Mouse (Mus musculus) spleen, postnatal 10 days (tissue): Measurements from ENCODE around the gene Colgalt1.

ENCODE experiments used
- DNase-seq, 2 experiments: peaks; one replicate each; pipeline ENCODE4 v3.0.0; 2021 to 2022; ENCODE audit warnings: low spot score in 2 of 2

Colgalt1 gene

GRCm38 (mm10) chr8:71628396-71629095, 17.7 kb downstream of the Colgalt1 start:
- no peak for DNase-seq

GRCm38 (mm10) chr8:71629096-71629697, 18.4 kb downstream of the Colgalt1 start:
- DNase-seq: peak; percentile 86 to 92

- peak; percentile 29 to 61 for DNase-seq
These were observed 19.0 kb downstream of the Colgalt1 start for GRCm38 (mm10) chr8:71629781-71630212.

GRCm38 (mm10) chr8:71630761-71631160, 20.0 kb downstream of the Colgalt1 start:
- no peak for DNase-seq

- no peak for DNase-seq
These were observed 21.1 kb downstream of the Colgalt1 start for GRCm38 (mm10) chr8:71631897-71632296.

- peak; percentile 57 to 82 for DNase-seq
These were observed 22.4 kb downstream of the Colgalt1 start for GRCm38 (mm10) chr8:71633164-71633563.

GRCm38 (mm10) chr8:71633981-71634667, 23.3 kb downstream of the Colgalt1 start:
- DNase-seq: peak; percentile 33 to 74

GRCm38 (mm10) chr8:71637149-71638095, 26.6 kb downstream of the Colgalt1 start:
- DNase-seq: no peak

GRCm38 (mm10) chr8:71638321-71638720, 27.5 kb downstream of the Colgalt1 start:
- DNase-seq: no peak

GRCm38 (mm10) chr8:71639318-71639717, 28.5 kb downstream of the Colgalt1 start:
- DNase-seq: no peak

GRCm38 (mm10) chr8:71645510-71645909, 34.7 kb downstream of the Colgalt1 start:
- no peak for DNase-seq

- peak in 1 of 2 experiments; percentile 70 for DNase-seq
These were observed 43.8 kb downstream of the Colgalt1 start for GRCm38 (mm10) chr8:71654600-71654999.

GRCm38 (mm10) chr8:71657816-71658215, 47.0 kb downstream of the Colgalt1 start:
- DNase-seq: no peak

- DNase-seq: no peak
These were observed 47.8 kb downstream of the Colgalt1 start for GRCm38 (mm10) chr8:71658515-71659049.

GRCm38 (mm10) chr8:71659751-71660150, 49.0 kb downstream of the Colgalt1 start:
- no peak for DNase-seq

GRCm38 (mm10) chr8:71660325-71661120, 49.7 kb downstream of the Colgalt1 start:
- peak; percentile 79 to 90 for DNase-seq

GRCm38 (mm10) chr8:71665331-71666130, 54.7 kb downstream of the Colgalt1 start:
- peak in 1 of 2 experiments; percentile 80 for DNase-seq

GRCm38 (mm10) chr8:71666855-71667254, 56.1 kb downstream of the Colgalt1 start:
- no peak for DNase-seq

GRCm38 (mm10) chr8:71667256-71667655, 56.5 kb downstream of the Colgalt1 start:
- no peak for DNase-seq
